Mouse (Mus musculus) hindbrain, postnatal 0 days (tissue): ENCODE measurements around the gene Ccdc187. TPM values are rescaled to one million over a fixed set of nuclear protein-coding genes. Genes with fewer than 3 reads are reported as not detected.

ENCODE experiments used
- ATAC-seq: fragments of 200-750 bp; cut with Nextera tagmentation; 2 replicates; pipeline ENCODE4 v1.8.0; 2017; ENCODE audit warnings: mild to moderate bottlenecking, moderate TSS enrichment, moderate library complexity
- DNase-seq: peaks from one replicate; pipeline ENCODE4 v3.0.0-alpha.2; 2015; ENCODE audit warnings: low spot score
- H3K27ac ChIP-seq: fragments of 300-500 bp; sonication (generic); 2 replicates; pipeline ENCODE4 v1.5.1; 2014; ENCODE audit warnings: mild to moderate bottlenecking
- H3K27me3 ChIP-seq: fragments of 300-500 bp; sonication (generic); 2 replicates; pipeline ENCODE4 v1.6.1; 2014; ENCODE audit warnings: low read length, mixed read lengths; ENCODE audit not compliant: insufficient read depth
- H3K36me3 ChIP-seq: fragments of 300-500 bp; sonication (generic); 2 replicates; pipeline ENCODE4 v1.6.1; 2014; ENCODE audit warnings: low read length, mixed read lengths; ENCODE audit not compliant: insufficient read depth
- H3K4me1 ChIP-seq: fragments of 300-500 bp; sonication (generic); 2 replicates; pipeline ENCODE4 v1.6.1; 2014; ENCODE audit warnings: antibody characterized with exemption, low read length, mixed read lengths; ENCODE audit not compliant: insufficient read depth
- H3K4me2 ChIP-seq: fragments of 300-500 bp; sonication (generic); 2 replicates; pipeline ENCODE4 v1.6.1; 2014; ENCODE audit warnings: low read depth, mild to moderate bottlenecking, low read length, moderate library complexity, mixed read lengths
- H3K4me3 ChIP-seq: fragments of 300-500 bp; sonication (generic); 2 replicates; pipeline ENCODE4 v1.5.1; 2014; ENCODE audit warnings: low read length
- H3K9ac ChIP-seq: fragments of 300-500 bp; sonication (generic); replicated peaks from 2 replicates; pipeline ENCODE4 v1.6.1; 2014; ENCODE audit warnings: mild to moderate bottlenecking, low read length, moderate library complexity, mixed read lengths
- H3K9me3 ChIP-seq: fragments of 300-500 bp; sonication (generic); 2 replicates; pipeline ENCODE4 v1.6.1; 2016; ENCODE audit warnings: low read length, mixed read lengths
- CTCF ChIP-seq: IDR thresholded peaks from 2 replicates; pipeline ENCODE4 v1.5.1; 2016; ENCODE audit warnings: antibody characterized with exemption, control low read depth, low read depth
- WGBS: fragments of 180-500 bp; shearing (Covaris S2); extraction: QIAGEN DNeasy Blood & Tissue Kit; methylation state at CpG from one replicate; pipeline ENCODE4 v1.1.7; 2014; 5-methylcytosine and 5-hydroxymethylcytosine counted together
- polyA plus RNA-seq: library from polyadenylated mRNA; unstranded; fragments of >200 nt; fragmentation: Nextera tagmentation; extraction: Ambion mirVana; gene quantifications from 2 replicates; pipeline ENCODE4 v1.2.1, GENCODE M21; 2015
- total RNA-seq: library from RNA; depleted of rRNA; stranded (reverse); fragments of >200 nt; gene quantifications from 2 replicates; pipeline ENCODE4 v1.2.3, GENCODE M21; 2014

Gene Ccdc187
- total and polyA plus RNA-seq, 2 experiments from 2014 or later: 0.18 to 2.7 TPM

DNA sequence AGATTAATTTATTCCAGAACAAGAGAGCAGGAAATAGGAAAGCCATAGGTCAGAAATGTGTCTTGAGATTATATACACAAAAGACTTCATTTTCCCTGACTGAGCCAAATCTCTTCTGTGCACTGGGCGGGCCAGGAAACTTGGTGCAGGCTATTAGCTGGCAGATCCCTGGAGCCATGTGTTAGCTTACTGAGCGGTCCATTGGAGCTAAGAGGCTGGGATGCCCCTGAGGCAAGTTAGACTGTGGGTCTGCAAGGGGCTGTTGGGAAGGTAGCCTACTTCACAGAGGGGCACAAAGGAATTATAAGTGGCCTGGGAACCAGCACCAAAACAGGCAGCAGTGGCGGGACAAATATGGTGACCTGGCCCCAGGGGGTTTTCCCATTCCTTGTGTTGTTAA is 53.5 kb downstream of the Ccdc187 start:
- WGBS: 60% methylated on average over 3 of the region's 3 CpGs
- Histone ChIP-seq H3K4me1 (peaks cover 5% of the 10 kb centered on the region), H3K27ac (no peak overlapping the region), H3K9ac (no peak overlapping the region), H3K27me3 (no peaks in the 10 kb centered on the region), H3K36me3 (no peaks in the 10 kb centered on the region), H3K4me3 (no peak overlapping the region), H3K4me2 (no peak overlapping the region), H3K9me3 (no peaks in the 10 kb centered on the region)
- no peak for TF ChIP-seq CTCF
- no peak for ATAC-seq
- DNase-seq: no peak

GRCm38 (mm10) chr2:26240330-26240729 is 54.0 kb downstream of the Ccdc187 start:
- no peak overlapping the region for H3K4me3 ChIP-seq
- TF ChIP-seq CTCF: no peak
- DNase-seq (peak; percentile 55), ATAC-seq (no peak)
- no peaks in the 10 kb centered on the region for H3K9me3 ChIP-seq
- no peak overlapping the region for H3K9ac ChIP-seq
- no peak overlapping the region for H3K4me2 ChIP-seq
- H3K27ac ChIP-seq: no peak overlapping the region
- H3K4me1 ChIP-seq: peaks cover 5% of the 10 kb centered on the region
- 42% methylated on average over 9 of the region's 9 CpGs for WGBS
- H3K36me3 ChIP-seq: no peaks in the 10 kb centered on the region
- no peaks in the 10 kb centered on the region for H3K27me3 ChIP-seq

DNA sequence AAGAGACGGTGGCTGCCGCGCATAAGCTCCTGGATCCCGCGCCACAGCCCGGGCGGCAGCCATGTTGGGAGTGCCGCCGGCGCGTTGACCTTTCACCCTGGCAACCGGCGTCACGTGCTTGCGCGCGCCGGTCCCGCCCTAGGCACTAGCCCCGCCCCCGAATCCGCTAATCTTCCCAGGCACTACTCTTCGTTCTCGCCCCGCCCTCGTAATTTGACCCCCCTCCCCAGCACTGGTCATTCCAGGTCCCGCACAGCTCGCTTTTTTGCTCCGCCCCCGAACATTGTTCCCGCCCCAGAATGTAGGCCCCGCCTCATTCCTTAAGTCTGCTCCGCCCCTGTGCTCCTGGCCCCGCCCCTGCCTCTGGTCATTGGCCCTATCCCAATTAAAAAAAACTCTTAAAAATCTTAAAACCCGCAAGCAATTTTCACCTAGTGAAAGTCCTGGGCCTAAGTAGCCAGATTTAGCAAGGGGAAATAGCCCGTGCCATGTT is 57.0 kb downstream of the Ccdc187 start, which contains the start of gene Qsox2:
Gene Qsox2 (minus strand): TSS at position 236 of the 493 bp plus-strand sequence.
- Histone ChIP-seq H3K9me3 (no peaks in the 10 kb centered on the region), H3K27ac (peak within 1 kb of the TSS; percentile 90), H3K9ac (peak within 1 kb of the TSS; percentile 86), H3K4me3 (peak within 1 kb of the TSS; percentile 90), H3K4me2 (peak within 1 kb of the TSS; percentile 88), H3K36me3 (no peaks in the 10 kb centered on the region), H3K27me3 (no peaks in the 10 kb centered on the region), H3K4me1 (peaks cover 5% of the 10 kb centered on the region)
- TF ChIP-seq CTCF: no peak
- DNase-seq (peak; percentile 95), ATAC-seq (peak; percentile 88)
- 4% methylated on average over 36 of the region's 36 CpGs for WGBS

- H3K9me3 ChIP-seq: no peaks in the 10 kb centered on the region
- no peaks in the 10 kb centered on the region for H3K27me3 ChIP-seq
- TF ChIP-seq CTCF: no peak
- peak overlapping the region; percentile 88 for H3K4me2 ChIP-seq
- ATAC-seq (peak; percentile 75), DNase-seq (peak; percentile 47)
- no peaks in the 10 kb centered on the region for H3K36me3 ChIP-seq
- 1% methylated on average over 25 of the region's 51 CpGs for WGBS
- H3K4me1 ChIP-seq: peaks cover 5% of the 10 kb centered on the region
- H3K9ac ChIP-seq: peak overlapping the region; percentile 86
- peak overlapping the region; percentile 90 for H3K4me3 ChIP-seq
- H3K27ac ChIP-seq: peak overlapping the region; percentile 90
These were observed 57.6 kb downstream of the Ccdc187 start for GRCm38 (mm10) chr2:26236681-26237289.

- no peak overlapping the region for H3K9ac ChIP-seq
- TF ChIP-seq CTCF: no peak
- 84% methylated on average over 2 of the region's 2 CpGs for WGBS
- no peaks in the 10 kb centered on the region for H3K9me3 ChIP-seq
- no peaks in the 10 kb centered on the region for H3K36me3 ChIP-seq
- no peaks in the 10 kb centered on the region for H3K27me3 ChIP-seq
- H3K4me1 ChIP-seq: peaks cover 5% of the 10 kb centered on the region
- no peak for DNase-seq
- no peak overlapping the region for H3K4me3 ChIP-seq
- H3K4me2 ChIP-seq: no peak overlapping the region
- H3K27ac ChIP-seq: no peak overlapping the region
- no peak for ATAC-seq
These were observed 59.6 kb downstream of the Ccdc187 start for GRCm38 (mm10) chr2:26234771-26235170.

DNA sequence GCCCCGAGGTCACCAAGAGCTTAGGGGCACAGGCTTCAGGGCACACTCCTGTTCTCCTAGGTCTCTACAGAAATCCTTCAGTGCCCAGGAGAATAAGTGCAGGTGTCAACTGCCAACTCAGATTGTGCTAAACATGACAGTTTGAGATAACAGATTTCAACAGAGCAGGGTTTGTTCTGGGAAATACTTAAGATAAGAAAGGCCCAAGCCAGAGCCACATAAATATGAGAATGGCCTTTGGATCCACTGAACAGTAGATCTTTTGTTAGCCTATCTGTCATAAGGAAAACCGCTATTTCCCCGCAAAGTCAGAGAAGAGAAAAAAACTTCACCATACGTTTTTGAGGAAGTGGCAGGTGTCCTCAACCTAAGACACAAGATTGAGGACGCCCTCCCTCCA is 60.1 kb downstream of the Ccdc187 start:
- 85% methylated on average over 5 of the region's 5 CpGs for WGBS
- no peak for DNase-seq
- Histone ChIP-seq H3K27me3 (no peaks in the 10 kb centered on the region), H3K4me2 (no peak overlapping the region), H3K4me3 (no peak overlapping the region), H3K27ac (no peak overlapping the region), H3K36me3 (no peaks in the 10 kb centered on the region), H3K9ac (no peak overlapping the region), H3K4me1 (peaks cover 5% of the 10 kb centered on the region), H3K9me3 (no peaks in the 10 kb centered on the region)
- no peak for TF ChIP-seq CTCF
- no peak for ATAC-seq

GRCm38 (mm10) chr2:26231366-26231765 is 63.0 kb downstream of the Ccdc187 start:
- Histone ChIP-seq H3K36me3 (no peaks in the 10 kb centered on the region), H3K27ac (no peak overlapping the region), H3K4me3 (no peak overlapping the region), H3K27me3 (no peaks in the 10 kb centered on the region), H3K4me1 (peaks cover 3% of the 10 kb centered on the region), H3K9ac (no peak overlapping the region), H3K4me2 (no peak overlapping the region), H3K9me3 (no peaks in the 10 kb centered on the region)
- 83% methylated on average over 3 of the region's 3 CpGs for WGBS
- TF ChIP-seq CTCF: no peak
- no peak for ATAC-seq
- no peak for DNase-seq
